Mouse (Mus musculus): ENCODE measurements around the gene Lrr1. TPM values are rescaled to one million over a fixed set of nuclear protein-coding genes. Genes with fewer than 3 reads are reported as not detected.

Gene Lrr1
- total and polyA plus RNA-seq, 3 experiments, result 9.2 to 35.0 (median 23.8) TPM

GRCm38 (mm10) chr12:69216587-69216986, 48.0 kb downstream of the Lrr1 start:
- H3K4me3 ChIP-seq (replicated peaks in 1 of 3; ENCODE audit: low read depth in 2 of 3, low read length in 2 of 3, poor library complexity in 1 of 3), result no peak overlapping the region
- no peaks in the 10 kb centered on the region for H3K27me3 ChIP-seq (replicated peaks)
- peak; percentile 79 for DNase-seq (ENCODE audit: extremely low read depth)
- no peak overlapping the region for H3K9ac ChIP-seq (ENCODE audit: insufficient read depth, low read depth)
- dilution Hi-C loops (cut with MboI; ENCODE audit: extremely low pct_ligation_motif_present, extremely low pct_unique_long_range_greater_than_20kb, low sequenced_read_pairs), result no loop called here
- H3K36me3 ChIP-seq (replicated peaks in 1 of 2; ENCODE audit: control insufficient read depth in 1 of 2, insufficient read depth in 1 of 2, low read length in 1 of 2), result peaks cover 42 to 68% of the 10 kb centered on the region in 2 experiments
- peaks cover 4 to 83% of the 10 kb centered on the region in 2 experiments; a peak in 2 of 4 replicates for H3K4me1 ChIP-seq (ENCODE audit: control insufficient read depth in 1 of 2, insufficient read depth in 2 of 2)
- TF ChIP-seq EP300 (IDR thresholded peaks at IDR 0.05; ENCODE audit: low read length) (peak; percentile 88), MXI1 (IDR thresholded peaks at IDR 0.05; ENCODE audit: low read depth, low read length) (no peak; the same call in 1 of the 2 replicates), MAFK (IDR thresholded peaks at IDR 0.05; ENCODE audit: insufficient replicate concordance, low read length) (peak; percentile 29; the same call in 1 of the 2 replicates), TBP (conservative IDR thresholded peaks at IDR 0.05; ENCODE audit: low read depth, low read length) (0 out of 2 replicates have a peak, but pooled peaks have one; percentile 20), ELF1 (IDR thresholded peaks at IDR 0.05; ENCODE audit: low read depth, low read length) (0 out of 2 replicates have a peak, but pooled peaks have one; percentile 27), MEF2A (IDR thresholded peaks at IDR 0.05; ENCODE audit: borderline replicate concordance, low read depth, low read length) (peak; percentile 53; the same call in 1 of the 2 replicates), ZNF384 (IDR thresholded peaks at IDR 0.05; ENCODE audit: low read depth, low read length) (peak; percentile 89), ZMIZ1 (IDR thresholded peaks at IDR 0.05; ENCODE audit: low read depth, low read length) (no peak), TCF12 (IDR thresholded peaks at IDR 0.05; ENCODE audit: low read depth, low read length) (peak; percentile 89), HCFC1 (IDR thresholded peaks at IDR 0.05; ENCODE audit: low read depth, low read length) (no peak), BHLHE40 (IDR thresholded peaks at IDR 0.05; ENCODE audit: low read depth, low read length) (peak; percentile 50), ETS1 (conservative IDR thresholded peaks at IDR 0.05; ENCODE audit: low read depth, low read length) (peak; percentile 67), E2F4 (IDR thresholded peaks at IDR 0.05; ENCODE audit: insufficient replicate concordance, low read depth, low read length) (no peak)
- no peak overlapping the region for H3K4me2 ChIP-seq (ENCODE audit: insufficient read depth, low read depth, poor library complexity, severe bottlenecking)
- peak overlapping the region; percentile 69 for H3K27ac ChIP-seq (ENCODE audit: insufficient read depth, low read depth)
- no peaks in the 10 kb centered on the region for H3K79me2 ChIP-seq (replicated peaks; ENCODE audit: control insufficient read depth, extremely low read depth, insufficient read depth, poor library complexity, severe bottlenecking)
- H3K9me3 ChIP-seq (replicated peaks; ENCODE audit: low read length), result no peaks in the 10 kb centered on the region
- in situ Hi-C loops (cut with MboI; ENCODE audit: low pct_ligation_motif_present, low pct_unique_long_range_greater_than_20kb, low sequenced_read_pairs), result loop anchor here (25.0 kb wide), 2 partner anchors 371 to 471 kb away; partner anchors contain the start of genes Sos2 and Vcpkmt

GRCm38 (mm10) chr12:69220613-69221277, 52.1 kb downstream of the Lrr1 start:
- Histone ChIP-seq H3K9me3 (replicated peaks; ENCODE audit: low read length) (no peaks in the 10 kb centered on the region), H3K4me2 (ENCODE audit: insufficient read depth, low read depth, poor library complexity, severe bottlenecking) (no peak overlapping the region), H3K36me3 (replicated peaks in 1 of 2; ENCODE audit: control insufficient read depth in 1 of 2, insufficient read depth in 1 of 2, low read length in 1 of 2) (peaks cover 28 to 73% of the 10 kb centered on the region in 2 experiments), H3K27me3 (replicated peaks) (no peaks in the 10 kb centered on the region), H3K4me3 (replicated peaks in 1 of 3; ENCODE audit: low read depth in 2 of 3, low read length in 2 of 3, poor library complexity in 1 of 3) (no peak overlapping the region), H3K27ac (ENCODE audit: insufficient read depth, low read depth) (no peak overlapping the region), H3K79me2 (replicated peaks; ENCODE audit: control insufficient read depth, extremely low read depth, insufficient read depth, poor library complexity, severe bottlenecking) (no peaks in the 10 kb centered on the region; the same call in 1 of the 2 replicates), H3K4me1 (ENCODE audit: control insufficient read depth in 1 of 2, insufficient read depth in 2 of 2) (peaks cover 4 to 59% of the 10 kb centered on the region in 2 experiments; a peak in 2 of 4 replicates), H3K9ac (ENCODE audit: insufficient read depth, low read depth) (no peak overlapping the region)
- in situ Hi-C loops (cut with MboI; ENCODE audit: low pct_ligation_motif_present, low pct_unique_long_range_greater_than_20kb, low sequenced_read_pairs), result loop anchor here (5.0 to 25.0 kb wide), 3 partner anchors 77 to 467 kb away; partner anchors contain the start of genes Klhdc2, Sos2 and Vcpkmt
- TF ChIP-seq HCFC1 (IDR thresholded peaks at IDR 0.05; ENCODE audit: low read depth, low read length) (no peak), USF2 (conservative IDR thresholded peaks at IDR 0.05; ENCODE audit: low read depth, low read length) (no peak), MAFK (IDR thresholded peaks at IDR 0.05; ENCODE audit: insufficient replicate concordance, low read length) (no peak), POLR2AphosphoS2 (IDR thresholded peaks at IDR 0.05; ENCODE audit: low read depth, low read length) (no peak), TBP (conservative IDR thresholded peaks at IDR 0.05; ENCODE audit: low read depth, low read length) (no peak), GABPA (IDR thresholded peaks at IDR 0.05; ENCODE audit: insufficient replicate concordance, low read depth, low read length) (no peak), NRF1 (IDR thresholded peaks at IDR 0.05; ENCODE audit: low read depth, low read length) (no peak), TCF12 (IDR thresholded peaks at IDR 0.05; ENCODE audit: low read depth, low read length) (no peak), ZC3H11A (IDR thresholded peaks at IDR 0.05; ENCODE audit: low read depth, low read length) (no peak), ZKSCAN1 (IDR thresholded peaks at IDR 0.05; ENCODE audit: borderline replicate concordance, low read depth, low read length) (no peak), CTCF (conservative IDR thresholded peaks at IDR 0.05 in 1 of 2, IDR thresholded peaks at IDR 0.05 in 1 of 2; ENCODE audit: low read depth in 2 of 2, low read length in 2 of 2) (no peak), JUND (conservative IDR thresholded peaks at IDR 0.05; ENCODE audit: low read depth, low read length) (no peak), ELF1 (IDR thresholded peaks at IDR 0.05; ENCODE audit: low read depth, low read length) (no peak), ETS1 (conservative IDR thresholded peaks at IDR 0.05; ENCODE audit: low read depth, low read length) (no peak), MAZ (IDR thresholded peaks at IDR 0.05; ENCODE audit: low read depth, low read length) (no peak), IRF4 (IDR thresholded peaks at IDR 0.05; ENCODE audit: low read depth, low read length) (no peak), RAD21 (IDR thresholded peaks at IDR 0.05; ENCODE audit: low read depth, low read length) (no peak), CHD2 (IDR thresholded peaks at IDR 0.05; ENCODE audit: low read length) (no peak), MXI1 (IDR thresholded peaks at IDR 0.05; ENCODE audit: low read depth, low read length) (no peak)
- dilution Hi-C loops (cut with MboI; ENCODE audit: extremely low pct_ligation_motif_present, extremely low pct_unique_long_range_greater_than_20kb, low sequenced_read_pairs), result no loop called here
- DNase-seq (ENCODE audit: extremely low read depth), result no peak

All from CH12.LX (cell line).